Mouse (Mus musculus): ENCODE data around the gene Ola1. TPM values are rescaled to one million over a fixed set of nuclear protein-coding genes. Genes with fewer than 3 reads are reported as not detected.

Ola1 gene
- polyA plus RNA-seq, 1 experiment, result 37.9 TPM

DNA sequence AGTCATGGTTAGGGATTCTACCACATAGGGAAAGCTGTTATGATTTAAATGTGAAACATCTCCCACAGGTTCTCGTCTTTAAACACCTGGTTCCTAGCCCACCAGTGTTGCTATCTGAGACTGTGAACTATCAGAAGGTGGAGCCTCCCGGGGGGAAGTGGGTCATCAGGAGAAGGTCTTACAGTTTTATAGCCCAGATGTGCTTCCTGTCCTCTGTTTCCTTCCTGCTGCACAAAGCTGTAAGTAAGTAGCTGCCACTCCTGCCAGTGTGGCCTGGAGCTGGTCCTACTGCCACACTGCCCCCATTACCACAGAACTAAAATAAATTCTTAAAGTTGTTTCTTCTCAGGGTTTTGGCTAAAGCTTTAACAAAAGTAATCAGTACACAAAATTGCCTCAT, 72.6 kb downstream of the Ola1 start:
- DNase-seq (ENCODE audit: low spot score), result no peak

GRCm38 (mm10) chr2:73143732-73144131, 75.0 kb downstream of the Ola1 start:
- DNase-seq (ENCODE audit: low spot score), result no peak

GRCm38 (mm10) chr2:73142832-73143470, 75.8 kb downstream of the Ola1 start:
- DNase-seq (ENCODE audit: low spot score), result no peak

- no peak for DNase-seq (ENCODE audit: low spot score)
These were observed 85.8 kb downstream of the Ola1 start for GRCm38 (mm10) chr2:73132897-73133296.

DNA sequence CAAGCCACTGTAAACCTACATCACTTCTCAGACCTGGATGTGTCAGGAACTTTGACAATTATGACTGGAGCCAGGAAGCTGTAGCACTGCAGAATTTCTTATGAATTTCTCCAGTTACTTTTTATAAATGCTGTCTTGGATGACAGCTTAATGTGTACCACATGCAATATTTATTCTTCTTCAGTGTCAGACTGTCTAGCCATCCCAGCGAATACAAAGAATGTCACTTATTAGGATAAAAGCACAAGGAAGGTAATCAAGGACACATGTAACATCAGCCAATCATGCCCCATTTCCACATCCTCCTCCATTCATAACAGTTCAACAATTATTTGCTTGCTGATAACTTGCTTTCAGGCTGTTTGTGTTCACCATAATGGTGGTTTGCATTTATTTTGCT, 91.0 kb downstream of the Ola1 start:
- DNase-seq (ENCODE audit: low spot score), result no peak

GRCm38 (mm10) chr2:73118781-73119180, 99.9 kb downstream of the Ola1 start:
- no peak for DNase-seq (ENCODE audit: low spot score)

DNA sequence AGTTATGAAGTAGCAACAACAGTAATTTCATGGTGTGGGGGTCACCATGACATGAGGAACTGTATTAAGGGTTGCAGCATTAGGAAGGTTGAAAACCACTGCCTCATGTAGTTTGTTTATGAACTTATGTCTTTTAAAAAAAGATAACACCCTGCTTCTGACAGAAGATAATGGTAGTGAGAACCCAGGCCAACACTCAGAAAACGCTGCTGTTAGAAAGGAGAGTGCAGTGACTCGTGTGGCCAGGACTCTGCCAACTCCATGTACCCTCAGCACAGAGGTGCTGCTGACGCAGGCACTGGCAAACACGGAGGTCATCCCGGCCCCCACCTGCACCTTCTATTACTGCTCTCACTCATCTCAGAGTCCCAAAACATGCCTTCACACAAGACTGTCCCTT, 111.6 kb downstream of the Ola1 start:
- DNase-seq (ENCODE audit: low spot score), result no peak

DNA sequence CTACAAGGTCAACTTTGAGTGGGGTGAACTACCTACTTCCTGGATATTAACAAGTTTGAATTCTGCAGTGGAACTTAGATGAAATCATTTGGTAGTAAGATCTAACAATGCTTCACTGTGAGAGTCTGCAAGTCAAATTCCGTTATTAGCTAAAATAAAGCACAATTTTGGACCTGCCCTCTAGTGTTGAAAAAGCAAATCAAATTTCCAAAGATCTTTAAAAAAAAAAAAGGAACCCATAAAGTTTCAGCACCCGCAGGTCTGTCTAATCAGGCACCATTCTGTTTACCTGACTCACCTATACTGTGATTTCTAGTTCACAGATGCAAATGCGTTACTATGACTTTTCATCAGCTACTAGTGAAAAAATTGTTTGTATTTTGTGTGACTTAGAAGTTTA, 122.2 kb downstream of the Ola1 start:
- no peak for DNase-seq (ENCODE audit: low spot score)

GRCm38 (mm10) chr2:73095300-73095699, 123.4 kb downstream of the Ola1 start:
- DNase-seq (ENCODE audit: low spot score), result no peak

GRCm38 (mm10) chr2:73093032-73093431, 125.7 kb downstream of the Ola1 start:
- DNase-seq (ENCODE audit: low spot score), result no peak

GRCm38 (mm10) chr2:73091302-73091701, 127.4 kb downstream of the Ola1 start:
- DNase-seq (ENCODE audit: low spot score), result no peak

GRCm38 (mm10) chr2:73087641-73088040, 131.1 kb downstream of the Ola1 start:
- no peak for DNase-seq (ENCODE audit: low spot score)

DNA sequence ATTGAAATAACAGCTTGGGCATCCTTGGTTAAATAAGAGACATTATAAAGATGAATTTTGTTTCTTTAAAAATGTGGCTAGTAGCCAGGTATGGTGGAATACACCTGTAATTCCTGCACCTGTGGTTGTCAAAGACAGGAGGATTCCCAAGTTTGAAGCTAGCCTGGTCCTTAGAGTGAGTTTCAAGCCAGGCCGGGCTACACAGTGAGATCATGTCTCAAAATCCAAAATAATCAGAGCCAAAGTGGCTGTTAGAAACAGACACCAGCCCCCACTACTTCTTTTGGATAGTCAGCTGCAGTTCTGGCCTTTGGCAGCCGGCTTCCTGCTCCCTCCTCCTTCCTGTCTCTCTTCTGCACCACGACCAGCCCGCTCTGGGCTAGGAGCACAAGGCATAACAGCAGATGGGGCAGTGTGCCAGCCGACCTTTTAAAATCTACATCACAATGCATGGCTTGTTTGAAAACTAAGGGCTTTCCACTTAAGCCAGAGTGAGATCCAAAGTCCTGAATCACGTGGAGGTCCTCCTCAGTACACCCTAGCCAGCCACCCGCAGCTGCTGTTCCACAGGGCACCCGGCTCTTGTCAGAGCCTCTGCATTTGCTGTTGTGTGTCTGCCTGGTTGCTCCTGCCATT, 132.9 kb downstream of the Ola1 start:
- no peak for DNase-seq (ENCODE audit: low spot score)

DNA sequence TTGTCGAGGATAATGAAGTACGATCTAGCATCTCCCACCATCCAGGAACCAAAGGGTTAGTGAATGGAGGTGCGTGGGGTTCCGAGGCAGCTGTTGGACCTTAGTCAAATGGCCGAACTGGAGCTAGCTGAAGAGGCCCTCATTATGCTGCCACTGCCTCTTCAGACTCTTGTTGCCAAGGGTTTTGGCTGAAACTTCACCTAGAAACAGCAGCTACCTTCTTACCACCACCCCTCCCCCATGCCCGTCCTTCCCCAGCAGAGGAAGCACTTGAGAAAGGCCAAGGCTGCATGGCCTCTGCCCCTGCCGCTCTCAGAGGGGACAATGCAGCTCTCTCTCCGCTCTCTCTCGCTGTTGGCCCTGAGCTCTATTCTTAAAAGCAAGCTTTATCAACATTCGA, 136.2 kb downstream of the Ola1 start:
- DNase-seq (ENCODE audit: low spot score), result no peak

GRCm38 (mm10) chr2:73081861-73082260, 136.9 kb downstream of the Ola1 start:
- no peak for DNase-seq (ENCODE audit: low spot score)

- DNase-seq (ENCODE audit: low spot score), result no peak
These were observed 138.6 kb downstream of the Ola1 start for GRCm38 (mm10) chr2:73080084-73080483.

GRCm38 (mm10) chr2:73079311-73079710, 139.4 kb downstream of the Ola1 start:
- no peak for DNase-seq (ENCODE audit: low spot score)

- no peak for DNase-seq (ENCODE audit: low spot score)
These were observed 144.8 kb downstream of the Ola1 start for GRCm38 (mm10) chr2:73073811-73074472.

DNA sequence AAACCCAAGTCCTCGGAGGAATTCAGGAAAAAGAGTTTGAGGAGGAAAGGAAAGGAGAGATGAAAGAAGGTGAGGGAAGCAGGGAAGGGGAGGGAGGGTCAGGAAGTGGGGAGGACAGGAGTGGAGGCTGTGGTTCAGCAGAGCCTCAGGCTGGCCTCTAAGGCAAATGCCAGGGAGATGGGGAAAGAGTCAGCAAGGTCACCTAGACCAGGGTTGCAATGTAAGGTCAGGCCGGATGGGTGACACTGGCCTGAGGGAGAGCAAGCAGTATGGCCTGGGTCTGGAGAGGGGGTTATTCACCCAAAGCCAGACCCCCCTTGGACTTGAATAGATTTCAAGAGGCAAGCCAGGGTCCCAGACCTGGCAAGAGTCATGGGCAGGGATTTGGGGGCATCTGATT, 147.5 kb downstream of the Ola1 start:
- no peak for DNase-seq (ENCODE audit: low spot score)

- no peak for DNase-seq (ENCODE audit: low spot score)
These were observed 148.2 kb downstream of the Ola1 start for GRCm38 (mm10) chr2:73070449-73071076.

GRCm38 (mm10) chr2:73069223-73069825, 149.4 kb downstream of the Ola1 start:
- DNase-seq (ENCODE audit: low spot score), result no peak

Data from urinary bladder, adult 2 months (tissue).